Mouse (Mus musculus) heart, postnatal 0 days (tissue): ENCODE results near the gene 1810065E05Rik.

Source experiments
- CTCF ChIP-seq: IDR thresholded peaks from 2 replicates; pipeline ENCODE4 v1.5.1; 2016; ENCODE audit warnings: antibody characterized with exemption, control low read depth, low read depth
- EP300 ChIP-seq: IDR thresholded peaks from 2 replicates; pipeline ENCODE4 v1.6.1; 2016; ENCODE audit warnings: antibody characterized with exemption, low read depth

GRCm38 (mm10) chr11:58377273-58377672 is 43.6 kb upstream of the 1810065E05Rik start:
- TF ChIP-seq CTCF (no peak), EP300 (no peak)
